ENCODE assay signal across 13 mouse cellular contexts in the genomic region with DNA sequence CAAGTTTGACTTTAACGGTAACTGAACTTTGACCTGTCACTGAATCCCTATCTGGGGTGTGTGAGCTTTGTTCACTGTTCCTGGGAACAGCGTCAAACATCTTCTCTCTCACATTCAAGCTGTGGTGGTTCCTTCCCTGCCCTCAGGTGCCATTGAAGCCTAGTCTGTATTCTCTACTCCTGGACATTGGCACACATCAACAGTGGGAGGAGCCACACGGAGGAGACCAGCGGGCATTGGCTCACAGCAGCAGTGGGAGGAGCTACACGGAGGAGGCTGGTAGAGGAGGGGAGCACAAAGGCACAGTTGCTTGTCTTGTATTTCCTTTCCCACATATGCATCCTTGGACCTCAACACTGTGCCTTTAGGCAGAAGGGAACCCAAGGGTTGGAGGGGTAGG. TPM values are rescaled to one million over a fixed set of nuclear protein-coding genes. Genes with fewer than 3 reads are reported as not detected.
DNase-seq lines count a peak whose midpoint lies in the region; ATAC-seq and TF ChIP-seq lines count a peak whose summit lies in the region.
"Had no signal": no experiment of that assay in that cellular context is flagged by ENCODE, and none has a peak within 500 bp of the region (broad histone marks: within the 10 kb centered on the region; RNA-seq: fewer than 3 reads in every experiment).

No protein-coding gene starts in this region.

- no peak for TF ChIP-seq POLR2A in MEL (IDR thresholded peaks at IDR 0.05; ENCODE audit: control insufficient read depth in 1 of 2, insufficient read depth in 1 of 2, low read depth in 1 of 2, low read length in 2 of 2, poor library complexity in 1 of 2)
- no peak for TF ChIP-seq POLR2A in thymus, adult 2 months (IDR thresholded peaks at IDR 0.05; ENCODE audit: control insufficient read depth, extremely low read depth, insufficient read depth, low read length, poor library complexity)

- TF ChIP-seq EP300 in MEL (IDR thresholded peaks at IDR 0.05; ENCODE audit: low read depth in 1 of 2, low read length in 2 of 2): no peak

- H3K27ac ChIP-seq in MEL (ENCODE audit: control insufficient read depth, low read depth, low read length): peak overlapping the region; percentile 91
- H3K27ac ChIP-seq in intestine, embryonic 15.5 days: no peak overlapping the region
- H3K27ac ChIP-seq in liver, embryonic 13.5 days: peak overlapping the region; percentile 82
- H3K27ac ChIP-seq in thymus, adult 2 months (ENCODE audit: control insufficient read depth, insufficient read depth, low read length): no peak overlapping the region
- H3K27ac ChIP-seq: embryonic facial prominence, embryonic 13.5 days; forebrain, embryonic 10.5 days had no signal

- no peak for TF ChIP-seq RAD21 in MEL (IDR thresholded peaks at IDR 0.05; ENCODE audit: low read depth, low read length)

- TF ChIP-seq CTCF in MEL (IDR thresholded peaks at IDR 0.05 in 2 of 3, conservative IDR thresholded peaks at IDR 0.05 in 1 of 3; ENCODE audit: control insufficient read depth in 1 of 3, insufficient read depth in 1 of 3, low read depth in 2 of 3, low read length in 3 of 3, poor library complexity in 1 of 3, severe bottlenecking in 1 of 3): no peak
- TF ChIP-seq CTCF in thymus, adult 2 months (IDR thresholded peaks at IDR 0.05; ENCODE audit: borderline replicate concordance, control insufficient read depth, extremely low read depth, insufficient read depth, low read length, poor library complexity): no peak

- peaks cover 4 to 16% of the 10 kb centered on the region in 2 experiments; a peak in 3 of 4 replicates for H3K4me1 ChIP-seq in MEL (ENCODE audit: control insufficient read depth in 1 of 2, insufficient read depth in 2 of 2, low read length in 2 of 2)
- peaks cover 15% of the 10 kb centered on the region for H3K4me1 ChIP-seq in intestine, embryonic 15.5 days (replicated peaks)
- H3K4me1 ChIP-seq in liver, embryonic 13.5 days (replicated peaks): peaks cover 55% of the 10 kb centered on the region
- H3K4me1 ChIP-seq in thymus, adult 2 months (replicated peaks; ENCODE audit: control insufficient read depth, insufficient read depth, low read length): peaks cover 7% of the 10 kb centered on the region

- DNase-seq in kidney, adult 11 months: peak; percentile 8
- no peak for DNase-seq in kidney, adult 9 months
- DNase-seq in MEL (ENCODE audit: low read depth, low spot score): no peak
- DNase-seq in liver, embryonic 13.5 days: no peak
- DNase-seq in thymus, adult 2 months: no peak
- DNase-seq in adrenal gland, adult 18-20 months (ENCODE audit: low spot score in 2 of 2): no peak
- DNase-seq: cerebellum, postnatal 14 days; layer of hippocampus, adult 9-11 months; lung, adult 2 months had no signal

- WGBS in intestine, embryonic 15.5 days: 43% methylated on average over 5 of the region's 5 CpGs
- 57% methylated on average over 5 of the region's 5 CpGs for WGBS in liver, embryonic 13.5 days (ENCODE audit: insufficient replicate concordance)
- WGBS in thymus, adult 2 months: 72% methylated on average over 5 of the region's 5 CpGs

- no peak overlapping the region for H3K4me2 ChIP-seq in intestine, embryonic 15.5 days (replicated peaks)
- no peak overlapping the region for H3K4me2 ChIP-seq in liver, embryonic 13.5 days
- H3K4me2 ChIP-seq: embryonic facial prominence, embryonic 13.5 days had no signal

- peak; percentile 40 for ATAC-seq in intestine, embryonic 15.5 days
- no peak for ATAC-seq in liver, embryonic 13.5 days (ENCODE audit: low read depth)

- no peak overlapping the region for H3K4me3 ChIP-seq in MEL (ENCODE audit: control insufficient read depth in 1 of 2, insufficient read depth in 1 of 2, low read depth in 2 of 2, low read length in 2 of 2)
- no peak overlapping the region for H3K4me3 ChIP-seq in intestine, embryonic 15.5 days (replicated peaks)
- H3K4me3 ChIP-seq in liver, embryonic 13.5 days (replicated peaks): no peak overlapping the region
- H3K4me3 ChIP-seq in thymus, adult 2 months (ENCODE audit: control insufficient read depth, insufficient read depth, low read length): no peak overlapping the region
- H3K4me3 ChIP-seq: embryonic facial prominence, embryonic 13.5 days; forebrain, embryonic 10.5 days had no signal

- no peaks in the 10 kb centered on the region for H3K9me3 ChIP-seq in MEL (replicated peaks; ENCODE audit: insufficient read depth, low read length)
- no peaks in the 10 kb centered on the region for H3K9me3 ChIP-seq in intestine, embryonic 15.5 days
- H3K9me3 ChIP-seq in liver, embryonic 13.5 days (replicated peaks): peaks cover 8% of the 10 kb centered on the region
- H3K9me3 ChIP-seq: embryonic facial prominence, embryonic 13.5 days; forebrain, embryonic 10.5 days had no signal

- H3K36me3 ChIP-seq in MEL (ENCODE audit: control insufficient read depth in 1 of 2, insufficient read depth in 2 of 2, low read length in 2 of 2): peaks cover 0 to 4% of the 10 kb centered on the region in 2 experiments; a peak in 2 of 4 replicates
- H3K36me3 ChIP-seq in intestine, embryonic 15.5 days: no peaks in the 10 kb centered on the region
- no peaks in the 10 kb centered on the region for H3K36me3 ChIP-seq in liver, embryonic 13.5 days
- H3K36me3 ChIP-seq in thymus, adult 2 months (ENCODE audit: control insufficient read depth, insufficient read depth, low read length): no peaks in the 10 kb centered on the region
- H3K36me3 ChIP-seq: embryonic facial prominence, embryonic 13.5 days; forebrain, embryonic 10.5 days had no signal

- H3K9ac ChIP-seq in MEL (ENCODE audit: control insufficient read depth, low read depth, low read length, poor library complexity, severe bottlenecking): no peak overlapping the region
- H3K9ac ChIP-seq in intestine, embryonic 15.5 days: no peak overlapping the region
- H3K9ac ChIP-seq in liver, embryonic 13.5 days: no peak overlapping the region

- H3K27me3 ChIP-seq in MEL (ENCODE audit: control insufficient read depth in 1 of 2, insufficient read depth in 2 of 2, low read length in 2 of 2): no peaks in the 10 kb centered on the region
- no peaks in the 10 kb centered on the region for H3K27me3 ChIP-seq in intestine, embryonic 15.5 days (replicated peaks)
- peaks cover 8% of the 10 kb centered on the region; the same call in 1 of the 2 replicates for H3K27me3 ChIP-seq in liver, embryonic 13.5 days
- H3K27me3 ChIP-seq in thymus, adult 2 months (ENCODE audit: control insufficient read depth, insufficient read depth, low read length): no peaks in the 10 kb centered on the region

- no peaks in the 10 kb centered on the region for H3K79me2 ChIP-seq in MEL (ENCODE audit: control insufficient read depth, insufficient read depth, low read length, poor library complexity)

TF ChIP-seq in MEL, 35 proteins besides CTCF, POLR2A, EP300 and RAD21:
- TF ChIP-seq ELF1 (IDR thresholded peaks at IDR 0.05; ENCODE audit: low read depth, low read length) (no peak), MAZ (IDR thresholded peaks at IDR 0.05; ENCODE audit: low read depth, low read length) (no peak), ETS1 (IDR thresholded peaks at IDR 0.05; ENCODE audit: low read depth, low read length) (no peak), SMC3 (IDR thresholded peaks at IDR 0.05; ENCODE audit: low read depth, low read length) (no peak), POLR2AphosphoS2 (IDR thresholded peaks at IDR 0.05; ENCODE audit: low read length) (no peak), NELFE (IDR thresholded peaks at IDR 0.05; ENCODE audit: low read depth, low read length) (no peak), POLR2AphosphoS5 (IDR thresholded peaks at IDR 0.05; ENCODE audit: borderline replicate concordance, low read depth, low read length) (no peak), MAX (IDR thresholded peaks at IDR 0.05; ENCODE audit: low read length) (no peak), MYC (IDR thresholded peaks at IDR 0.05; ENCODE audit: low read depth, low read length) (no peak), HCFC1 (IDR thresholded peaks at IDR 0.05; ENCODE audit: low read depth, low read length) (no peak), MEF2A (IDR thresholded peaks at IDR 0.05; ENCODE audit: extremely low read depth, insufficient replicate concordance, low read depth, low read length, poor library complexity, severe bottlenecking) (no peak)

RNA-seq across cellular contexts. Expression of a gene that starts 9.3 kb away (rescaled TPM):
- total RNA-seq in MEL (2012; rRNA removed): 0.29 and 0.39 TPM in 2 replicates
- under 1 TPM in 1 of 2 experiments, not detected in 1; 0.77 TPM for polyA plus RNA-seq in MEL (2012; ENCODE audit: insufficient read depth in 1 of 2, insufficient read length in 2 of 2, low read depth in 1 of 2, low replicate concordance in 2 of 2, missing spikeins in 1 of 2)
- 1.7 and 1.8 TPM in 2 replicates for polyA plus RNA-seq in intestine, embryonic 15.5 days (2015; fragmentation: Nextera tagmentation; extraction: Ambion mirVana)
- polyA plus RNA-seq in liver, embryonic 13.5 days (2015; fragmentation: Nextera tagmentation; extraction: Ambion mirVana): 0.33 and 0.60 TPM in 2 replicates
- polyA plus RNA-seq in thymus, adult 2 months (2012; rRNA removed): 0.41 and 3.1 TPM in 2 replicates
- total RNA-seq in adrenal gland, adult 18-20 months (2021): 100 to 1,000 TPM in 1 of 2 experiments, 10 to 100 TPM in 1; 95.8 to 126 TPM
- polyA plus RNA-seq: activated CD4-positive, CD25-positive, alpha-beta regulatory T cell, adult 4 months had no signal

RNA-seq across cellular contexts. Expression of a gene that starts 12.6 kb away (rescaled TPM):
- 0.27 TPM in 1 of 2 replicates, not detected in the other for total RNA-seq in MEL (2012; rRNA removed)
- under 1 TPM in 1 of 2 experiments, not detected in 1; 0.24 TPM for polyA plus RNA-seq in MEL (2012; ENCODE audit: insufficient read depth in 1 of 2, insufficient read length in 2 of 2, low read depth in 1 of 2, low replicate concordance in 2 of 2, missing spikeins in 1 of 2)
- polyA plus RNA-seq in intestine, embryonic 15.5 days (2015; fragmentation: Nextera tagmentation; extraction: Ambion mirVana): 1.9 and 2.4 TPM in 2 replicates
- 0.23 and 0.30 TPM in 2 replicates for polyA plus RNA-seq in liver, embryonic 13.5 days (2015; fragmentation: Nextera tagmentation; extraction: Ambion mirVana)
- polyA plus RNA-seq in thymus, adult 2 months (2012; rRNA removed): 0.15 and 0.40 TPM in 2 replicates
- 1 to 10 TPM; 3.2 to 3.3 TPM for total RNA-seq in adrenal gland, adult 18-20 months (2021)
- polyA plus RNA-seq: activated CD4-positive, CD25-positive, alpha-beta regulatory T cell, adult 4 months; forebrain, embryonic 10.5 days had no signal

RNA-seq across cellular contexts. Expression of a gene that starts 33.5 kb away (rescaled TPM):
- 63.1 and 86.1 TPM in 2 replicates for total RNA-seq in MEL (2012; rRNA removed)
- polyA plus RNA-seq in MEL (2012; ENCODE audit: insufficient read depth in 1 of 2, insufficient read length in 2 of 2, low read depth in 1 of 2, low replicate concordance in 2 of 2, missing spikeins in 1 of 2): 10 to 100 TPM in 1 of 2 experiments, not detected in 1; 57.8 TPM
- 43.1 and 45.3 TPM in 2 replicates for polyA plus RNA-seq in intestine, embryonic 15.5 days (2015; fragmentation: Nextera tagmentation; extraction: Ambion mirVana)
- polyA plus RNA-seq in liver, embryonic 13.5 days (2015; fragmentation: Nextera tagmentation; extraction: Ambion mirVana): 35.4 and 36.0 TPM in 2 replicates
- polyA plus RNA-seq in thymus, adult 2 months (2012; rRNA removed): 62.7 and 63.5 TPM in 2 replicates
- 100 to 1,000 TPM; 208 to 233 TPM for total RNA-seq in adrenal gland, adult 18-20 months (2021)

Comparison
In these comparisons a context has a peak if more than half of its experiments do, and no peak if none do; other contexts are left out.
1. H3K27ac ChIP-seq: peak in MEL (single experiment) and liver, embryonic 13.5 days (single experiment); none in intestine, embryonic 15.5 days (single experiment) and thymus, adult 2 months (single experiment).